Mouse (Mus musculus) ES-E14 (cell line): Measurements from ENCODE around the gene Git1. TPM values are rescaled to one million over a fixed set of nuclear protein-coding genes. Genes with fewer than 3 reads are reported as not detected.

ENCODE experiments used
- DNase-seq: peaks from one replicate; pipeline ENCODE4 v3.0.0-alpha.2; 2013; ENCODE audit warnings: low read depth, low spot score
- H3K27ac ChIP-seq: 2 replicates; pipeline ENCODE4 v1.5.1; 2012; ENCODE audit warnings: low read depth, mild to moderate bottlenecking, low read length, moderate library complexity, mixed read lengths; ENCODE audit not compliant: poor library complexity, insufficient read depth, severe bottlenecking
- H3K36me3 ChIP-seq: 2 replicates; pipeline ENCODE4 v1.6.1; 2012; ENCODE audit warnings: mild to moderate bottlenecking, low read length, moderate library complexity, mixed read lengths; ENCODE audit not compliant: control insufficient read depth, poor library complexity, insufficient read depth, severe bottlenecking
- H3K4me1 ChIP-seq, 2 experiments: fragments of 150-350 bp in 1 of 2; sonication (generic) in 1 of 2; 2 replicates each; pipeline ENCODE4 v1.6.1; 2012; ENCODE audit warnings: low read length in 2 of 2, mild to moderate bottlenecking in 1 of 2, mixed read lengths in 1 of 2; ENCODE audit not compliant: control insufficient read depth in 2 of 2, insufficient read depth in 2 of 2, poor library complexity in 1 of 2
- H3K4me3 ChIP-seq, 2 experiments: fragments of 150-350 bp in 1 of 2; sonication (generic) in 1 of 2; 2 replicates each; pipeline ENCODE4 v1.5.1; 2012; ENCODE audit warnings: low read length in 2 of 2, low read depth in 1 of 2, mild to moderate bottlenecking in 1 of 2, mixed read lengths in 1 of 2; ENCODE audit not compliant: insufficient read depth in 1 of 2, poor library complexity in 1 of 2, severe bottlenecking in 1 of 2
- H3K9ac ChIP-seq: 2 replicates; pipeline ENCODE4 v1.6.1; 2012; ENCODE audit warnings: low read depth, mild to moderate bottlenecking, low read length, mixed read lengths; ENCODE audit not compliant: poor library complexity, insufficient read depth, severe bottlenecking
- H3K9me3 ChIP-seq: fragments of 150-350 bp; sonication (generic); 2 replicates; pipeline ENCODE4 v1.6.1; 2012; ENCODE audit warnings: low read depth, mild to moderate bottlenecking, low read length; ENCODE audit not compliant: control insufficient read depth, insufficient read depth
- CHD2 ChIP-seq: IDR thresholded peaks from 2 replicates; pipeline ENCODE4 v1.6.1; 2014; ENCODE audit warnings: mild to moderate bottlenecking, low read depth, low read length, inconsistent platforms
- HCFC1 ChIP-seq: IDR thresholded peaks from 2 replicates; pipeline ENCODE4 v1.6.1; 2012; ENCODE audit warnings: low read length, inconsistent platforms, borderline replicate concordance; ENCODE audit not compliant: insufficient read depth
- MAFK ChIP-seq: IDR thresholded peaks from 2 replicates; pipeline ENCODE4 v1.6.1; 2014; ENCODE audit warnings: mild to moderate bottlenecking, low read depth, low read length, inconsistent platforms; ENCODE audit not compliant: insufficient read depth
- ZC3H11A ChIP-seq: IDR thresholded peaks from 2 replicates; pipeline ENCODE4 v1.6.1; 2012; ENCODE audit warnings: low read depth, mild to moderate bottlenecking, inconsistent platforms, low read length, borderline replicate concordance
- ZNF384 ChIP-seq: IDR thresholded peaks from 2 replicates; pipeline ENCODE4 v1.6.1; 2012; ENCODE audit warnings: low read depth, low read length, inconsistent platforms
- in situ Hi-C, 2 experiments: fragments of 600-800 bp; cut with MboI; formaldehyde crosslinking; loops; one replicate each; pipeline ENCODE4 v1.15.1; 2025; ENCODE audit warnings: low sequenced_read_pairs in 2 of 2, inconsistent platforms in 1 of 2; ENCODE audit not compliant: unreplicated experiment in 2 of 2
- total RNA-seq: library from RNA; depleted of rRNA; stranded (reverse); fragments of 300-350 nt; gene quantifications from 2 replicates; pipeline ENCODE4 v1.2.3, GENCODE M21; 2012

Git1 gene
- total RNA-seq, 1 experiment: 43.1 TPM

GRCm38 (mm10) chr11:77494782-77495181, 1.4 kb downstream of the Git1 start:
- no peak for DNase-seq
- in situ Hi-C loops: no loop called here
- no peak for TF ChIP-seq HCFC1
- TF ChIP-seq ZNF384: no peak
- no peak for TF ChIP-seq MAFK
- TF ChIP-seq CHD2: no peak
- TF ChIP-seq ZC3H11A: no peak
- Histone ChIP-seq H3K4me3 (peak overlapping the region; percentile 76 to 94; a peak in 3 of 4 replicates), H3K9me3 (no peaks in the 10 kb centered on the region), H3K36me3 (peaks cover 7% of the 10 kb centered on the region; the same call in 1 of the 2 replicates), H3K9ac (peak overlapping the region; percentile 86; the same call in 1 of the 2 replicates), H3K4me1 (peaks cover 18 to 36% of the 10 kb centered on the region in 2 experiments), H3K27ac (no peak overlapping the region)

- no peak overlapping the region for H3K9ac ChIP-seq
- DNase-seq: no peak
- H3K4me1 ChIP-seq: peaks cover 18 to 41% of the 10 kb centered on the region in 2 experiments
- no peak overlapping the region for H3K27ac ChIP-seq
- TF ChIP-seq MAFK (no peak), HCFC1 (no peak), ZNF384 (no peak), CHD2 (no peak), ZC3H11A (no peak)
- H3K9me3 ChIP-seq: no peaks in the 10 kb centered on the region
- no peak overlapping the region for H3K4me3 ChIP-seq
- in situ Hi-C loops: no loop called here
- peaks cover 14% of the 10 kb centered on the region for H3K36me3 ChIP-seq
Observed at GRCm38 (mm10) chr11:77495507-77495906, 2.1 kb downstream of the Git1 start.

- in situ Hi-C loops: no loop called here
- Histone ChIP-seq H3K9ac (peak overlapping the region; percentile 52), H3K27ac (peak overlapping the region; percentile 90), H3K4me3 (peak overlapping the region; percentile 20 to 39; a peak in 3 of 4 replicates), H3K36me3 (peaks cover 26% of the 10 kb centered on the region), H3K4me1 (peaks cover 18 to 41% of the 10 kb centered on the region in 2 experiments), H3K9me3 (no peaks in the 10 kb centered on the region)
- peak; percentile 97 for DNase-seq
- no peak for TF ChIP-seq CHD2
- no peak for TF ChIP-seq HCFC1
- no peak for TF ChIP-seq ZC3H11A
- no peak for TF ChIP-seq ZNF384
- no peak for TF ChIP-seq MAFK
Observed at GRCm38 (mm10) chr11:77497341-77497756, 4.0 kb downstream of the Git1 start.

GRCm38 (mm10) chr11:77497851-77498250, 4.5 kb downstream of the Git1 start:
- in situ Hi-C loops: no loop called here

More at GRCm38 (mm10) chr11:77497851-77498250, 4.5 kb downstream of the Git1 start:
- peak overlapping the region; percentile 82 for H3K27ac ChIP-seq
- H3K36me3 ChIP-seq: peaks cover 28% of the 10 kb centered on the region
- H3K4me3 ChIP-seq: peak overlapping the region; percentile 6 to 19; a peak in 3 of 4 replicates
- DNase-seq: no peak
- H3K4me1 ChIP-seq: peaks cover 15 to 45% of the 10 kb centered on the region in 2 experiments
- no peaks in the 10 kb centered on the region for H3K9me3 ChIP-seq
- H3K9ac ChIP-seq: peak overlapping the region; percentile 51
- TF ChIP-seq HCFC1 (no peak), ZNF384 (no peak), CHD2 (no peak), ZC3H11A (no peak), MAFK (no peak)
